Mouse (Mus musculus): ENCODE measurements around the gene Lclat1. TPM values are rescaled to one million over a fixed set of nuclear protein-coding genes. Genes with fewer than 3 reads are reported as not detected.

Lclat1 gene
- polyA plus RNA-seq, 1 experiment from 2014 or later: 15.4 TPM

GRCm38 (mm10) chr17:73229445-73230155 is 121.8 kb downstream of the Lclat1 start:
- no peaks in the 10 kb centered on the region for H3K36me3 ChIP-seq
- no peak overlapping the region for H3K4me2 ChIP-seq (replicated peaks)
- H3K9me3 ChIP-seq (replicated peaks): no peaks in the 10 kb centered on the region
- no peak overlapping the region for H3K27ac ChIP-seq (replicated peaks)
- no peak overlapping the region for H3K4me3 ChIP-seq (replicated peaks)
- H3K27me3 ChIP-seq: no peaks in the 10 kb centered on the region
- 88% methylated on average over 11 of the region's 11 CpGs for WGBS
- ATAC-seq (ENCODE audit: insufficient number of reproducible peaks, low FRiP score, low TSS enrichment, low read depth): no peak
- no peak overlapping the region for H3K9ac ChIP-seq
- H3K4me1 ChIP-seq: peaks cover 10% of the 10 kb centered on the region

GRCm38 (mm10) chr17:73230340-73230989 is 122.7 kb downstream of the Lclat1 start:
- no peak overlapping the region for H3K4me2 ChIP-seq (replicated peaks)
- no peaks in the 10 kb centered on the region for H3K9me3 ChIP-seq (replicated peaks)
- H3K27me3 ChIP-seq: no peaks in the 10 kb centered on the region
- H3K36me3 ChIP-seq: no peaks in the 10 kb centered on the region
- no peak overlapping the region for H3K9ac ChIP-seq
- H3K27ac ChIP-seq (replicated peaks): no peak overlapping the region
- H3K4me3 ChIP-seq (replicated peaks): no peak overlapping the region
- H3K4me1 ChIP-seq: peaks cover 1% of the 10 kb centered on the region
- WGBS: 85% methylated on average over 12 of the region's 12 CpGs
- no peak for ATAC-seq (ENCODE audit: insufficient number of reproducible peaks, low FRiP score, low TSS enrichment, low read depth)

GRCm38 (mm10) chr17:73231337-73231736 is 123.6 kb downstream of the Lclat1 start:
- no peaks in the 10 kb centered on the region for H3K36me3 ChIP-seq
- no peak for ATAC-seq (ENCODE audit: insufficient number of reproducible peaks, low FRiP score, low TSS enrichment, low read depth)
- no peaks in the 10 kb centered on the region for H3K9me3 ChIP-seq (replicated peaks)
- H3K27ac ChIP-seq (replicated peaks): no peak overlapping the region
- no peak overlapping the region for H3K4me2 ChIP-seq (replicated peaks)
- no peaks in the 10 kb centered on the region for H3K4me1 ChIP-seq
- 96% methylated on average over 1 of the region's 1 CpGs for WGBS
- no peak overlapping the region for H3K4me3 ChIP-seq (replicated peaks)
- no peak overlapping the region for H3K9ac ChIP-seq
- no peaks in the 10 kb centered on the region for H3K27me3 ChIP-seq

GRCm38 (mm10) chr17:73232593-73232992 is 124.8 kb downstream of the Lclat1 start:
- Histone ChIP-seq H3K4me2 (replicated peaks) (no peak overlapping the region), H3K4me1 (peaks cover 3% of the 10 kb centered on the region; the same call in 1 of the 2 replicates), H3K36me3 (no peaks in the 10 kb centered on the region), H3K9ac (no peak overlapping the region), H3K27me3 (no peaks in the 10 kb centered on the region), H3K27ac (replicated peaks) (no peak overlapping the region), H3K9me3 (replicated peaks) (no peaks in the 10 kb centered on the region), H3K4me3 (replicated peaks) (no peak overlapping the region)
- no peak for ATAC-seq (ENCODE audit: insufficient number of reproducible peaks, low FRiP score, low TSS enrichment, low read depth)
- WGBS: 88% methylated on average over 2 of the region's 2 CpGs

- H3K36me3 ChIP-seq: no peaks in the 10 kb centered on the region
- H3K4me2 ChIP-seq (replicated peaks): no peak overlapping the region
Measured at GRCm38 (mm10) chr17:73233975-73234374, 126.2 kb downstream of the Lclat1 start.

GRCm38 (mm10) chr17:73237178-73237853 is 129.5 kb downstream of the Lclat1 start:
- 65% methylated on average over 3 of the region's 3 CpGs for WGBS

More at GRCm38 (mm10) chr17:73233975-73234374, 126.2 kb downstream of the Lclat1 start:
- no peak overlapping the region for H3K9ac ChIP-seq
- ATAC-seq (ENCODE audit: insufficient number of reproducible peaks, low FRiP score, low TSS enrichment, low read depth): no peak
- no peak overlapping the region for H3K4me3 ChIP-seq (replicated peaks)
- H3K27me3 ChIP-seq: no peaks in the 10 kb centered on the region
- H3K9me3 ChIP-seq (replicated peaks): no peaks in the 10 kb centered on the region
- WGBS: 83% methylated on average over 1 of the region's 1 CpGs
- peaks cover 3% of the 10 kb centered on the region; the same call in 1 of the 2 replicates for H3K4me1 ChIP-seq
- H3K27ac ChIP-seq (replicated peaks): no peak overlapping the region

GRCm38 (mm10) chr17:73238501-73238900 is 130.7 kb downstream of the Lclat1 start:
- H3K4me1 ChIP-seq: peaks cover 3% of the 10 kb centered on the region; the same call in 1 of the 2 replicates
- no peak overlapping the region for H3K27ac ChIP-seq (replicated peaks)
- WGBS: 78% methylated on average over 5 of the region's 5 CpGs

More at GRCm38 (mm10) chr17:73237178-73237853, 129.5 kb downstream of the Lclat1 start:
- no peak overlapping the region for H3K4me2 ChIP-seq (replicated peaks)
- H3K27ac ChIP-seq (replicated peaks): 0 out of 2 replicates have a peak overlapping the region, but pooled peaks have one; percentile 13
- H3K9me3 ChIP-seq (replicated peaks): no peaks in the 10 kb centered on the region
- H3K9ac ChIP-seq: no peak overlapping the region
- H3K4me1 ChIP-seq: peaks cover 3% of the 10 kb centered on the region; the same call in 1 of the 2 replicates
- H3K36me3 ChIP-seq: 0 out of 2 replicates have a peak, but pooled peaks cover 5% of the 10 kb centered on the region
- no peak for ATAC-seq (ENCODE audit: insufficient number of reproducible peaks, low FRiP score, low TSS enrichment, low read depth)
- no peaks in the 10 kb centered on the region for H3K27me3 ChIP-seq
- no peak overlapping the region for H3K4me3 ChIP-seq (replicated peaks)

GRCm38 (mm10) chr17:73241085-73241848 is 133.5 kb downstream of the Lclat1 start:
- H3K27ac ChIP-seq (replicated peaks): no peak overlapping the region; the same call in 1 of the 2 replicates
- peak; percentile 47; the same call in 1 of the 2 replicates for ATAC-seq (ENCODE audit: insufficient number of reproducible peaks, low FRiP score, low TSS enrichment, low read depth)
- WGBS: 61% methylated on average over 5 of the region's 5 CpGs
- H3K4me3 ChIP-seq (replicated peaks): no peak overlapping the region
- H3K9me3 ChIP-seq (replicated peaks): no peaks in the 10 kb centered on the region
- H3K27me3 ChIP-seq: no peaks in the 10 kb centered on the region
- H3K4me2 ChIP-seq (replicated peaks): no peak overlapping the region
- peaks cover 3% of the 10 kb centered on the region; the same call in 1 of the 2 replicates for H3K4me1 ChIP-seq
- peaks cover 8% of the 10 kb centered on the region; the same call in 1 of the 2 replicates for H3K36me3 ChIP-seq
- H3K9ac ChIP-seq: no peak overlapping the region

More at GRCm38 (mm10) chr17:73238501-73238900, 130.7 kb downstream of the Lclat1 start:
- H3K9ac ChIP-seq: no peak overlapping the region
- H3K9me3 ChIP-seq (replicated peaks): no peaks in the 10 kb centered on the region
- no peaks in the 10 kb centered on the region for H3K27me3 ChIP-seq
- H3K4me3 ChIP-seq (replicated peaks): no peak overlapping the region
- H3K4me2 ChIP-seq (replicated peaks): no peak overlapping the region
- no peak for ATAC-seq (ENCODE audit: insufficient number of reproducible peaks, low FRiP score, low TSS enrichment, low read depth)
- H3K36me3 ChIP-seq: peaks cover 5% of the 10 kb centered on the region; the same call in 1 of the 2 replicates

- no peaks in the 10 kb centered on the region for H3K4me1 ChIP-seq
- WGBS: 94% methylated on average over 6 of the region's 6 CpGs
Measured at GRCm38 (mm10) chr17:73243676-73244075, 135.9 kb downstream of the Lclat1 start.

GRCm38 (mm10) chr17:73244596-73244995 is 136.8 kb downstream of the Lclat1 start:
- Histone ChIP-seq H3K4me2 (replicated peaks) (no peak overlapping the region), H3K27ac (replicated peaks) (no peak overlapping the region), H3K36me3 (peaks cover 7% of the 10 kb centered on the region; the same call in 1 of the 2 replicates), H3K9ac (no peak overlapping the region), H3K9me3 (replicated peaks) (no peaks in the 10 kb centered on the region), H3K27me3 (no peaks in the 10 kb centered on the region), H3K4me1 (no peaks in the 10 kb centered on the region), H3K4me3 (replicated peaks) (no peak overlapping the region)
- no peak for ATAC-seq (ENCODE audit: insufficient number of reproducible peaks, low FRiP score, low TSS enrichment, low read depth)
- WGBS: 87% methylated on average over 3 of the region's 3 CpGs

More at GRCm38 (mm10) chr17:73243676-73244075, 135.9 kb downstream of the Lclat1 start:
- H3K4me3 ChIP-seq (replicated peaks): no peak overlapping the region
- H3K27me3 ChIP-seq: no peaks in the 10 kb centered on the region
- H3K9ac ChIP-seq: no peak overlapping the region
- H3K27ac ChIP-seq (replicated peaks): no peak overlapping the region
- peaks cover 8% of the 10 kb centered on the region; the same call in 1 of the 2 replicates for H3K36me3 ChIP-seq
- ATAC-seq (ENCODE audit: insufficient number of reproducible peaks, low FRiP score, low TSS enrichment, low read depth): no peak
- H3K9me3 ChIP-seq (replicated peaks): no peaks in the 10 kb centered on the region
- H3K4me2 ChIP-seq (replicated peaks): no peak overlapping the region
